Mouse (Mus musculus) neural tube, embryonic 11.5 days (tissue): ENCODE results near the gene Fam166a. TPM values are rescaled to one million over a fixed set of nuclear protein-coding genes. Genes with fewer than 3 reads are reported as not detected.

Experiments used
- ATAC-seq: fragments of 200-750 bp; cut with Nextera tagmentation; 2 replicates; pipeline ENCODE4 v1.8.0; 2017; ENCODE audit warnings: moderate number of reproducible peaks, mild to moderate bottlenecking, moderate TSS enrichment, moderate library complexity; ENCODE audit not compliant: insufficient read depth, low FRiP score, low TSS enrichment
- DNase-seq: peaks from one replicate; pipeline ENCODE4 v3.0.0-alpha.2; 2015; ENCODE audit warnings: low spot score
- H3K27ac ChIP-seq: fragments of 300-500 bp; sonication (generic); 2 replicates; pipeline ENCODE4 v1.5.1; 2014; ENCODE audit warnings: low read depth, mild to moderate bottlenecking, low read length
- H3K27me3 ChIP-seq: fragments of 300-500 bp; sonication (generic); 2 replicates; pipeline ENCODE4 v1.6.1; 2014; ENCODE audit warnings: mild to moderate bottlenecking, low read length, mixed read lengths; ENCODE audit not compliant: control insufficient read depth, insufficient read depth
- H3K36me3 ChIP-seq: fragments of 300-500 bp; sonication (generic); 2 replicates; pipeline ENCODE4 v1.6.1; 2014; ENCODE audit warnings: mild to moderate bottlenecking, low read length, moderate library complexity, mixed read lengths; ENCODE audit not compliant: control insufficient read depth, insufficient read depth
- H3K4me1 ChIP-seq: fragments of 300-500 bp; sonication (generic); 2 replicates; pipeline ENCODE4 v1.6.1; 2014; ENCODE audit warnings: low read length, mixed read lengths; ENCODE audit not compliant: control insufficient read depth, insufficient read depth
- H3K4me2 ChIP-seq: fragments of 300-500 bp; sonication (generic); 2 replicates; pipeline ENCODE4 v1.6.1; 2014; ENCODE audit warnings: low read depth, mild to moderate bottlenecking, moderate library complexity
- H3K4me3 ChIP-seq: fragments of 300-500 bp; sonication (generic); 2 replicates; pipeline ENCODE4 v1.5.1; 2014; ENCODE audit warnings: low read depth, low read length
- H3K9ac ChIP-seq: fragments of 300-500 bp; sonication (generic); 2 replicates; pipeline ENCODE4 v1.6.1; 2014; ENCODE audit warnings: mild to moderate bottlenecking, low read length
- H3K9me3 ChIP-seq: fragments of 300-500 bp; sonication (generic); 2 replicates; pipeline ENCODE4 v1.6.1; 2016; ENCODE audit warnings: low read length; ENCODE audit not compliant: control insufficient read depth
- WGBS: fragments of 180-500 bp; shearing (Covaris S2); extraction: QIAGEN DNeasy Blood & Tissue Kit; methylation state at CpG from one replicate; pipeline ENCODE4 v1.1.7; 2014; 5-methylcytosine and 5-hydroxymethylcytosine counted together
- polyA plus RNA-seq: library from polyadenylated mRNA; unstranded; fragments of >200 nt; fragmentation: Nextera tagmentation; extraction: Ambion mirVana; gene quantifications from 2 replicates; pipeline ENCODE4 v1.2.1, GENCODE M21; 2014

The Fam166a gene
- polyA plus RNA-seq, 1 experiment from 2014 or later: not detected

DNA sequence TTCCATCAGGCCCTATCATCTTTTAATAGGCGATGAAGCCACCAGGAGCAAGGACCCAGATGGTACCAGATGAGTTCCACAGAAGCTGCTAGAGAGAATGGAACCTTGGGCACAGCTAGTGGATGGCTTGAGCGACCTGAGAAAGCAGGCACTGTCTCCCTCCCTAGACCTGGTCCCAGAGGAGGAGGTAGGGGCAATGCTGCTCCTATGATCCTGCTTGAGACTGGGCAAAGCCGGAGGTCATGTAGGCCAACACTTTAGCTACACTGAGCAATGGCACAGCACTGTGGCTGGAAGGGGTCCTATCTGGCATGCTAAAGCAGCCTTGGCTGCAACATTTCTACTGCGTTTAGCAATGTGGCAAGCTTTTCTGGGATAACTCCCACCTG lies 42.9 kb upstream of the Fam166a start:
- ATAC-seq: no peak
- WGBS: 82% methylated on average over 4 of the region's 4 CpGs
- Histone ChIP-seq H3K4me1 (peaks cover 39% of the 10 kb centered on the region), H3K4me2 (no peak overlapping the region), H3K27ac (no peak overlapping the region), H3K27me3 (peaks cover 2% of the 10 kb centered on the region; the same call in 1 of the 2 replicates), H3K9ac (no peak overlapping the region), H3K4me3 (no peak overlapping the region), H3K9me3 (no peaks in the 10 kb centered on the region), H3K36me3 (no peaks in the 10 kb centered on the region)
- DNase-seq: no peak

DNA sequence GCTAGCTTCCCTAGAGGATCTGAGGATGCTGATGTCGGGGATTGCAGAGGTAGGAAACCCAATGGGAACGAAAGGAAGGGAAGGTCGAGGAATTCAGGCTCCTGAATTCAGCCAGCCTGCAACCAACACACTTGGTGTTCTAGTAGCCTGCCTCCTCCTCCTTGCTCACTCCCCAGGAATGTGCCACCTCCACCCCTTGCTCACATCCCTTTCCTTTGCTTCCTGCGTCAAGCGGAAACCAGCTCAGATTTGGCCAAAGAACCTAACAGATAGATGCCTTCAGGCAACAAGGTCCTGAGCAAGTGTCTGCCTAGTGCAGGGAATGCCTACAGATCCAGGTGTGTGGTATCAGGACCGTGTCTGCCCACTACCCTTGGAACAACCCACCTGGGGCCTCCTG lies 42.0 kb upstream of the Fam166a start:
- DNase-seq (no peak), ATAC-seq (no peak)
- no peak overlapping the region for H3K4me3 ChIP-seq
- WGBS: 58% methylated on average over 6 of the region's 6 CpGs
- H3K27me3 ChIP-seq: peaks cover 2% of the 10 kb centered on the region; the same call in 1 of the 2 replicates
- peak overlapping the region; percentile 50; the same call in 1 of the 2 replicates for H3K9ac ChIP-seq
- H3K27ac ChIP-seq: no peak overlapping the region
- peak overlapping the region; percentile 31 for H3K4me2 ChIP-seq
- H3K9me3 ChIP-seq: no peaks in the 10 kb centered on the region
- no peaks in the 10 kb centered on the region for H3K36me3 ChIP-seq
- H3K4me1 ChIP-seq: peaks cover 38% of the 10 kb centered on the region

DNA sequence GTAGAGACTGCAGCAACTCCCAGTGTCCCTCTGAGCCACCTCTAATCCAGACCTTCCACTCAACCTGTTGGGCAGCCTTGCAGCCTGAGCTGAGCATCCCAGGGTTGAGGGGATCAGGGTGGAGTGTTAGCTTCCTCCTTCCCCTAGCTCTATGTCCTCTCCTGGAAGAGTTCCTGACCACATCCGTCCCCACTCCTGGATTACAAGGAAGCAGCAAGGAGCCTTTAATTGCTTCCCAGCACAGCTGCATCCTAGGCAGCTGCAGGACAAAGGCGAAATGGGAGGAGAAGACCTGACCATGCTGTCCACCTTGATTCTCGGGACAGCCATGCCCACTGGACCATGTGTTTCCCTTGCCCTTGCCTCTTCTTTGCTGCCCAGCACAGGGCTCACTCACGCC lies 41.5 kb upstream of the Fam166a start:
- DNase-seq (no peak), ATAC-seq (no peak)
- 19% methylated on average over 4 of the region's 4 CpGs for WGBS
- Histone ChIP-seq H3K36me3 (no peaks in the 10 kb centered on the region), H3K27ac (peak overlapping the region; percentile 72), H3K4me1 (peaks cover 39% of the 10 kb centered on the region), H3K27me3 (peaks cover 2% of the 10 kb centered on the region; the same call in 1 of the 2 replicates), H3K9me3 (no peaks in the 10 kb centered on the region), H3K4me2 (peak overlapping the region; percentile 31), H3K9ac (peak overlapping the region; percentile 50), H3K4me3 (peak overlapping the region; percentile 18)

DNA sequence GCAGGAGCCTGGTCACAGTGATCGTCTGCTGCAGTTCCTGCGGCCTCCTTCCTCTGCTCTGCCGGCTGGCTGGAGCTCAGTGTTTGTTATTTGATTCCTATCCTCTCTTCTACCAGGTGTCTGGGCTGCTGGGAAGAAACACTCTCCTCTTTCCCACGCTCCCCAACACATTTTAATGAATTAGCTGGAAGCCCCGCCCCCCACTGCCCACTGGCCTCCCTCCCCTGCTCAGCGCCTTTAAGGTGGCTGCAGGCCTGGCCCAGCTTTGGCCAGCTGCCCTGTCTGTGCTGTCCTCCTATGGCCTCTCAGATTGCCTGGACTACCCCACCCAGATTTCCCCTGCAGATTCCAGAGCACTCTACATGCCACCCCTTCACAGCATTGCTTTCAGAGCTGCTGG lies 40.9 kb upstream of the Fam166a start:
- peak; percentile 11; the same call in 1 of the 2 replicates for ATAC-seq
- Histone ChIP-seq H3K4me3 (peak overlapping the region; percentile 18; the same call in 1 of the 2 replicates), H3K4me2 (peak overlapping the region; percentile 31), H3K9me3 (no peaks in the 10 kb centered on the region), H3K27me3 (peaks cover 2% of the 10 kb centered on the region; the same call in 1 of the 2 replicates), H3K27ac (peak overlapping the region; percentile 72), H3K36me3 (no peaks in the 10 kb centered on the region), H3K4me1 (peaks cover 40% of the 10 kb centered on the region), H3K9ac (peak overlapping the region; percentile 50)
- WGBS: 2% methylated on average over 6 of the region's 6 CpGs
- peak; percentile 71 for DNase-seq

DNA sequence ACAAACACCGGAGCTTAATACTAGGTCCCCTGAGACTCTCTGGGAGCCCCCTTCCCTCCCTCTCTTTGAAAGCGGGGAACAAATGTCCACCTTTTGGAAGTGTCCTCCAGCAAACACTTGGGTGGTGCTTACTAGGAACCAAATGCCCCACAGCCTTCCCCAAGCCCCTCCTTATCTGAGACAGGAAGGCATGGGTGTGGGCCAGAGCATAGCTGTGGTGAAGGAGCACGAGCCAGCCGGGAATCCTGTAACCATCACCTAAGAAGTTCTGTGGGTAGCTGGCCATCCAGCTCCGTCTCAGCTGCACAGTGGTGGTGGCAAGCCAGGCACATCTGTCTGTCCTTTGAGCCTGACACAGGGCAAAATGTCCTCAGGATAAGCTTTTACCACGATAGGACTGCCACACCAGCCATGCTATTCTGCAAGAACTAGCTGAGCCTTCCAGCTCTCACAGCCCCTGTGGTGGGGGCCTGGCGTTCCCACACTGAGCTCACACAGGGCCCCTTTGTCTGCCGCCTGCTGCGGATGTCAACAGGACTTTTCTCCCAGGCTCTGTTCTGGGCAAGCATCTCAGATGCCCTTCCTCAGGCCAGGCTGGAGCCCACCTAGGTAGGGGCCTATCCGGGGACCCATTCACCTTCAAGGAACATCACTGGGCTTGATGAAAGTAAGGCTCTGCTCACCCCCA lies 40.1 kb upstream of the Fam166a start:
- Histone ChIP-seq H3K27me3 (peaks cover 2% of the 10 kb centered on the region; the same call in 1 of the 2 replicates), H3K4me3 (peak overlapping the region; percentile 9), H3K4me2 (peak overlapping the region; percentile 31), H3K9me3 (no peaks in the 10 kb centered on the region), H3K9ac (peak overlapping the region; percentile 50), H3K36me3 (no peaks in the 10 kb centered on the region), H3K4me1 (peaks cover 43% of the 10 kb centered on the region), H3K27ac (peak overlapping the region; percentile 72)
- 18% methylated on average over 10 of the region's 10 CpGs for whole genome bisulfite sequencing
- DNase-seq: peak; percentile 62
- ATAC-seq: no peak

DNA sequence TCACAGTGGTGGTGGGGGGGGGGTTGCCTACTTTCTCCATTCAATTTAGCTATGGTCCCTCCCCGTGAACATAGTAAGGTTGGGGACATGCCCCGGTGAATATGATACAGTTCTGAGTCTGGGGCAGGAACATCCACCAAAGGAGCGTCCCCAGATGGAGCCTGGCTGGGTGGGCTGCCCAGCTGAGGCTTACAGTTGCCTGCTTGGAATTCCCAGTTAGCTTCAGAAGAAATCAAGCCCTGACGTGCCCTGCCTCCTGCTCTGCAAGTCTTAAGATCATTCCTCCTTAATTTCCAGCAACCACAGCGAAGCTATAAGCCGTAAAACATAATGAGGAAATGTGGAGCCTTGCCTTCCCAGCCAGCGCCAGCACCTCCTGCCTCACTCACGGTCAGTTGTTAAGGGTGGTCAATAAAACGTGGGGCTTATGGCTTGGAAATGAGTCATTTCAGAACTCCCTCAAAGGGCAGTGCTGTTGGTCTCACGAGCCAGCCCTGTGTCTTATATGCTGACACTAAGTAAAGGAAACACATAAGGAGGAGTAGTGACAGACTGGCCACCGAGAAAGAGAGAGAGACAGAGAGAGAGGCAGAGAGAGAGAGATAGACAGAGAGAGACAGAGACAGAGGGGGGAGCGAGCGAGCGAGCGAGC lies 38.9 kb upstream of the Fam166a start:
- no peaks in the 10 kb centered on the region for H3K36me3 ChIP-seq
- no peaks in the 10 kb centered on the region for H3K9me3 ChIP-seq
- WGBS: 20% methylated on average over 15 of the region's 15 CpGs
- H3K27me3 ChIP-seq: peaks cover 2% of the 10 kb centered on the region; the same call in 1 of the 2 replicates
- H3K4me3 ChIP-seq: peak overlapping the region; percentile 80
- H3K4me2 ChIP-seq: peak overlapping the region; percentile 53
- no peak for ATAC-seq
- H3K27ac ChIP-seq: peak overlapping the region; percentile 34; the same call in 1 of the 2 replicates
- DNase-seq: no peak
- H3K9ac ChIP-seq: peak overlapping the region; percentile 44
- H3K4me1 ChIP-seq: peaks cover 46% of the 10 kb centered on the region

DNA sequence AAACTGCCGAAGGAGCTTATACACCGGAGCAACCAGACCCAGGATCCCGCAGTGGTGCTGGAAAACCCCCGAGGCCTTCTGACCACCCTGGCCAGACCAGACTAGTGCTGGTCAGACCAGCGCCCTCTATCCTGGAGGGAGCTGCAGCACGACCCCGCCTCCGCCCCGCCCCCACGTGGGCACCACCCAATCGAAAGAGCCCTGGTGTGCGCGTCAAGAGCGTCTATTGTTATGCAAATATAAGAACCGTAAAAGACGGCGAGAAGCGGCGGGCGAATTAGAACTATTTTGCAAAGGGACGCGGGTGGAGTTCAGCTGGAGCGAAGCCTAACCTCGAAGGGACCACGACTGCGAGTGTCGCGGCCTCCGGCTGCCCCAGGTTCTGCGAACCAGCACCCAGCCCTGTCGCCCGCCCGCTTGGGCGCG lies 38.1 kb upstream of the Fam166a start, which contains the start of gene Nrarp:
Gene Nrarp, plus strand, starts transcription at position 281 of the 426 bp plus-strand sequence.
- peak within 1 kb of the TSS; percentile 94 for H3K27ac ChIP-seq
- peak within 1 kb of the TSS; percentile 53 for H3K4me2 ChIP-seq
- no peaks in the 10 kb centered on the region for H3K36me3 ChIP-seq
- peak; percentile 87 for ATAC-seq
- no peaks in the 10 kb centered on the region for H3K9me3 ChIP-seq
- H3K27me3 ChIP-seq: peaks cover 2% of the 10 kb centered on the region; the same call in 1 of the 2 replicates
- peak within 1 kb of the TSS; percentile 80 for H3K4me3 ChIP-seq
- peaks cover 51% of the 10 kb centered on the region for H3K4me1 ChIP-seq
- peak; percentile 95 for DNase-seq
- H3K9ac ChIP-seq: peak within 1 kb of the TSS; percentile 83
- WGBS: under 1% methylated on average over 35 of the region's 35 CpGs

DNA sequence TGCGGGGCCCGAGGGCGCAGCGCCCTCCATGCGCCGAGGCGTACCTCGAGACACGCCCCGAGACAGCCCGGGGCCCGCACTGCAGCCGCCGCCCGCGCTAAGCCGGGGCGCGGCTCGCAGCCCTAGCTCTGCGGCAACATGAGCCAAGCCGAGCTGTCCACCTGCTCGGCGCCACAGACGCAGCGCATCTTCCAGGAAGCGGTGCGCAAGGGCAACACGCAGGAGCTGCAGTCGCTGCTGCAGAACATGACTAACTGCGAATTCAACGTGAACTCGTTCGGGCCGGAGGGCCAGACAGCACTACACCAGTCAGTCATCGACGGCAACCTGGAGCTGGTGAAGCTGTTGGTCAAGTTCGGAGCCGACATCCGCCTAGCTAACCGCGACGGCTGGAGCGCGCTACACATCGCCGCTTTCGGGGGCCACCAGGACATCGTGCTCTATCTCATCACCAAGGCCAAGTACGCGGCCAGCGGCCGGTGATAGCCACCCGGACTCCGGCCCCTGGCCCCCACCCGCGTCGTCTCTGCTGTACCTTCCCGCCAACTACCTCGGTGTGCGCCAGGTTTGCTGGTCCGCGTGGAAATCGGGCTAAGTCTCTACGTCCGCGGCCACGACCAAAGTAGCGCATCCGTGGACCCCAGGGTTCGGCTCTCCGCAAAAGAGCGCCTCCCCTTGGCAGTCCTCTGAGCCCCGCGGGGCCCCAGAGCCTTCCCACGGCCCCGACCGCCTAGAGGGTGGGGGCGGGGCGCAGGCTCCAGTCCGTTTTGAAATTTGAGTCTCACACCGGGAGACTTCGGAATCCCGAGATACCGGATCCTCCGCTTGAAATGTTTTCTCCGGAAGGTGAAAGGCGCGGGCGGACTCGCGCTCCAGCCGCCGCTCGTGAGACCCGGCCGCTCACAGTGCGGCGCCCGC lies 37.3 kb upstream of the Fam166a start:
- WGBS: under 1% methylated on average over 100 of the region's 100 CpGs
- no peaks in the 10 kb centered on the region for H3K9me3 ChIP-seq
- ATAC-seq: peak; percentile 18

More for the DNA sequence above, 37.3 kb upstream of the Fam166a start:
- Histone ChIP-seq H3K4me1 (peaks cover 48% of the 10 kb centered on the region), H3K4me3 (peak overlapping the region; percentile 80), H3K27ac (peak overlapping the region; percentile 94), H3K4me2 (peak overlapping the region; percentile 53), H3K27me3 (peaks cover 2% of the 10 kb centered on the region; the same call in 1 of the 2 replicates), H3K36me3 (no peaks in the 10 kb centered on the region), H3K9ac (peak overlapping the region; percentile 83)
- peak; percentile 82 for DNase-seq
